Mouse (Mus musculus): ENCODE results near the gene Gfy.

The Gfy gene

GRCm38 (mm10) chr7:45129776-45130512, 49.4 kb downstream of the Gfy start:
- in situ Hi-C loops (cut with MboI; ENCODE audit: low sequenced_read_pairs), result no loop called here

DNA sequence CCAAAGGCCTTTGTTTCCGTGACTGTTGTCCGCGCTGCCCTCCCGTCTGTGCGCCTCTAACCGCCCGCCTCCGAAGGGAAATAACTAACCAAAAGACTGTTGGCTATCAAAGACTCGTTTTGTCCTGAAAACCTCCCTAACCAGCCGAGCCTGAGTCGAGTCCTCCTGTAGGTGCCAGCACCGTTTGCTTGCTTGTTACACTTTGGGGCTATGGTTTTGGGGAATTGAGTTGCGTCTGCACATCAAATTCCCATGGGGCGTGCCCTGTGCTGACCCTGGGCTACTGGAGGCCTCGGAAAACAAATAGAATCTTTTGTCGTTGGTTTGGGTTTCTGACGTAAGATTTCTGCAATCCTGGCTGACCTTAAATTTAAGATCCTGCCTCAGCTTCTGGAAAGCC, 50.1 kb downstream of the Gfy start:
- in situ Hi-C loops (cut with MboI; ENCODE audit: low sequenced_read_pairs), result no loop called here

GRCm38 (mm10) chr7:45128624-45129246, 50.6 kb downstream of the Gfy start, which contains the start of gene Rpl13a:
Gene Rpl13a (minus strand): TSS chr7:45128761.
- in situ Hi-C loops (cut with MboI; ENCODE audit: low sequenced_read_pairs), result no loop called here

DNA sequence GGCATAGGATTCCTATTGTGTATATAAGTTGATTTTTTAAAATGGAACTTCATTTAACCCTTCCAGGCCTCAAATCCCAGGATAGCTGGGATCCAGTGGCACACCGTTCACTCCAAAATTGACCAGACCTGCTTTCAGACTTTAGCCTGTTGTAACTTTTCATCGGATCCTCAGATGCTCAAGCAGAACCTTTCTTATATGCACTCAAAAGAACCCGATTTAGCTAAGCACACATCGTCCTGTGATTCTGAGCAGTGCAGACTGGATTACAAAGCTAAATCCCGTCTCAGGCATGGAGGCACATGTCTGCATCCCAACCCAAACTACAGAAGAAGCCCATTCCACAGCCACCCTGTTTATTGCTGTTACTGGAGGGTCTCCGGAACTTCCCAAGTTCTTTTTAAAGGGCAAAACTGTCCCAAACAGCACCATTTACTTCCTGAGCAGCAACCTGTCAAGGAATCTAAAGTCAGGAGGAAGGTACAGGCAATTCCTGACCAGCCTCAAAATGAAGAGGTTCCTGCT, 51.6 kb downstream of the Gfy start:
- in situ Hi-C loops (cut with MboI; ENCODE audit: low sequenced_read_pairs), result no loop called here

- in situ Hi-C loops (cut with MboI; ENCODE audit: low sequenced_read_pairs), result no loop called here
These were observed 52.3 kb downstream of the Gfy start for GRCm38 (mm10) chr7:45126844-45127699.

Measured in CH12F3 (cell line).